Mouse (Mus musculus) cerebellum, adult 11 months (tissue): ENCODE results near the gene Ppp1r26.

Experiments used
- DNase-seq: peaks from one replicate; pipeline ENCODE4 v3.0.0; 2022

Gene Ppp1r26

GRCm38 (mm10) chr2:28446515-28447314, at the start of gene Ppp1r26:
TSS of gene Ppp1r26 (plus strand) at chr2:28446800.
- peak; percentile 49 for DNase-seq

- DNase-seq = no peak
Observed at GRCm38 (mm10) chr2:28396928-28397327, 49.7 kb upstream of the Ppp1r26 start.

GRCm38 (mm10) chr2:28397417-28398119, 49.0 kb upstream of the Ppp1r26 start:
- DNase-seq = no peak

- no peak for DNase-seq
Observed at GRCm38 (mm10) chr2:28401647-28402046, 45.0 kb upstream of the Ppp1r26 start.

GRCm38 (mm10) chr2:28402128-28402527, 44.5 kb upstream of the Ppp1r26 start:
- DNase-seq = no peak

- DNase-seq = no peak
Observed at GRCm38 (mm10) chr2:28407796-28408195, 38.8 kb upstream of the Ppp1r26 start.

GRCm38 (mm10) chr2:28409144-28409543, 37.5 kb upstream of the Ppp1r26 start:
- no peak for DNase-seq

- no peak for DNase-seq
Observed at GRCm38 (mm10) chr2:28409566-28409965, 37.0 kb upstream of the Ppp1r26 start.

GRCm38 (mm10) chr2:28412936-28413335, 33.7 kb upstream of the Ppp1r26 start:
- peak; percentile 69 for DNase-seq

GRCm38 (mm10) chr2:28414116-28414756, 32.4 kb upstream of the Ppp1r26 start:
- DNase-seq = peak; percentile 59

- no peak for DNase-seq
Observed at GRCm38 (mm10) chr2:28414757-28415137, 31.9 kb upstream of the Ppp1r26 start.

- DNase-seq = peak; percentile 96
Observed at GRCm38 (mm10) chr2:28415387-28416024, 31.1 kb upstream of the Ppp1r26 start.

GRCm38 (mm10) chr2:28416511-28416910, 30.1 kb upstream of the Ppp1r26 start:
- DNase-seq = peak; percentile 55

- DNase-seq = peak; percentile 93
Observed at GRCm38 (mm10) chr2:28418034-28418433, 28.6 kb upstream of the Ppp1r26 start.

- peak; percentile 93 for DNase-seq
Observed at GRCm38 (mm10) chr2:28419898-28420297, 26.7 kb upstream of the Ppp1r26 start.

- DNase-seq = no peak
Observed at GRCm38 (mm10) chr2:28423167-28423566, 23.4 kb upstream of the Ppp1r26 start.

GRCm38 (mm10) chr2:28427226-28427625, 19.4 kb upstream of the Ppp1r26 start:
- no peak for DNase-seq

GRCm38 (mm10) chr2:28430846-28431245, 15.8 kb upstream of the Ppp1r26 start:
- no peak for DNase-seq

GRCm38 (mm10) chr2:28432811-28433210, 13.8 kb upstream of the Ppp1r26 start:
- DNase-seq = no peak

GRCm38 (mm10) chr2:28433512-28433911, 13.1 kb upstream of the Ppp1r26 start:
- DNase-seq = no peak

- DNase-seq = no peak
Observed at GRCm38 (mm10) chr2:28435401-28435800, 11.2 kb upstream of the Ppp1r26 start.

- no peak for DNase-seq
Observed at GRCm38 (mm10) chr2:28440842-28441241, 5.8 kb upstream of the Ppp1r26 start.

GRCm38 (mm10) chr2:28445082-28445481, 1.5 kb upstream of the Ppp1r26 start:
- DNase-seq = no peak
